Mouse (Mus musculus) right cerebral cortex, postnatal 14 days (tissue): ENCODE measurements at regions not wholly inside any gene's neighbourhood (a gene's known extent, or its start where the extent isn't known, plus 50 kb on each side); places are given as distances from the start of the nearest gene placed in this dataset.

Experiments
- DNase-seq: peaks from one replicate; pipeline ENCODE4 v3.0.0; 2022

DNA sequence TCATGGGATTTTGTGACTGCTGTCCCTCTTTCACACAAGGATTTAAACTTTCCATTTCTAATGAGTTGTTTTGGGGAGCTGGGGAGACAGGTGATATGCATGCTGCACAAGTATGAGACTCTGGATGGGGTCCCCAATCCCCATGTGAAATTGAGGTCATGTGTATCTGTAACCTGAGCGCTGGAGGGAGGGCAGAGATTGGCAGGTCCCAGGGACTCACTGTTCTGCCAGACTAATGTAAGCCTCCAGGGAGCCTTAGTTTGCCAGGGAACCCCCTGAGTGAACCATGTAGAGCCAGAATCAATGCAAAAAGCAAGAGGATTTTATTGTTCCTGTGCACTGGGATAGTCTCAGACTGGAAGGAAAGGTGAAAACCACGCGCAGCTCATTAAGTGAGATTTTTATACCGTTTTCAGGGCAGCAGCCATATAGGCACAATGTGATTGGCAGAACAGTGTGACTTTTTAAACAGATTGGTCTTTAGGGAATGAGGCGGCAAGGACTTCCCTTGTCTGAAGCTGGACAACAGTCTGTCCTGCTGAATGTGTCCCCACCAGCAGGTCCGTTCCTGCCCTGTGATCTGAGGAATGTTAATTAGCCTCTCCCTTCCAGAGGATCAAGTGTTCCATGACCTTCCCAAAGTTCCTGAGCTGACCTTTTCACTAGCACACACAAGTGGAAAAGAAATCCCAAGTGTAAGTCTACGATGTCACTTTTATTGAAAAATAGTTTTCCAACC is 59.9 kb upstream of the Oxgr1 start:
- no peak for DNase-seq

DNA sequence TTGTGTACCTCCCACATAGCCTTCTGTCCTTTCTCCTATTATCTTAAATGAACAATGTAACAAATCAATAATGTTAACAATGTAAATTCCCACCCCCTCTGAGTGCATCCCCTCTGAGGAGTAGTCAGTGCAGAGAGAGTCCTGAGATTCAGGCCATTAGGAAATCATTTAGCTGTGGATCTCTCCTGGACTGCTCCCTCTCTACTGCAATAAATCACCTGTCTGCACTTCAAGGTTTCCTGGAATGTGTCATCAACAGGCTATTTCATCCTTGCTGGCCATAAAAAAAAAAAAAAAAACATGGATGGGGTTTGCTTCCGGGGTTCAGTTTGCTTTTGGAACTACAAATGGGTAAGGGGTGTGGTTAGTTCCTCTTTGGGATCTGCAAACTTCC is 60.5 kb upstream of the Oxgr1 start:
- DNase-seq: no peak

DNA sequence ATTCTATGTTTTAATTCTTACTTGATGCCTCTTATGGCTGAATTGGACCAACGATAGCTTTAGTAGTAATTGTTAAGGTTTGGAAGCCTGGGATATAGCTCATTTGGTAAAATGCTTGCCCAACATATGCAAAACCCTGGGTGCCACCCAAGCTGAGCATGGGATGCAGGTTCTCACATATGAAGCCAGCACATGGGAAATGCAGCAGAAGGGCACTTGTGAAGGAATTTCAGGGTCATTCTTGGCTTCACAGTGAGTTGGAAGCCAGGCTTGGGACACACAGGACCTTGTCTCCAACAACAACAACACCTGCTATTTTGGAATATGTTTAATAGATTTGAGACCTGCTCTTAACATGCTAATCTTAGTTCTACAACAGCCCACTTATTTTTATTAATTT is 67.6 kb upstream of the Oxgr1 start:
- no peak for DNase-seq

DNA sequence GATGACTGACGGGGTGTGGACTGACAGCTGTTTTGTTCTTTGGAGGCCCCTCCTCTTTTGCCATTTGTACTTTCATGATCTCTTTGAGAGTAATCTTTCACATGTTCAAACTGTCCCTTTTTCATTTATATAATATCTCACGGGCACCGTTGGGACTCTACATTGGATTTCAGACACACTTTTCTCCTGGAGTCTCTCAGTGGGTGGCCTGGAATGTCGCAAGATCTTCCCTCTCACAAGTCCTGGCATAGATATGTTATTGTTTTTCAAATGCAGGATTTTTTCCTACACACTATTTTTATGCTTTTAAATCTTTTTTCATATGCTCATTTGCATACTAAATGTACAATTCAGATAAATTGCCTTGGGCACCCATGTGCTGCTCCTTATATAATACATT is 71.1 kb upstream of the Oxgr1 start:
- DNase-seq: no peak

DNA sequence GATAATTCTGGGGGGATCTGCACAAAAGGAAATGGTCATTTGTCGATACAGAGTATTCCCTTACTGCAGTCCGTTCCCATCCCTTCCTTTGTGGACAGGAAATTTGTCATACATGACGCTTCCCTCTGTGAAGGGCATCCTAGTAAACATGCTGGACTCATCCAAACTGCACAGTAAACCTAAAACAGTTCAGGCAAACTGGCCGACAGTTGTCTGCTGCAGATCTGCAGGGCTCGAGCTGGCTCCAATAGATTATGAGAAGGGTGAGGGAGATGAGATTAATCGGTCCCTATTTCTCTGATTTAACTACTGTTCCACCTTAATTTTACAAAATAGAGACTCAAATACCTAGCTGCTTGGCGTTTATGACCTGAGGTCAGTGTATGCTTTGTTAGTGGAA is 76.3 kb upstream of the Oxgr1 start:
- no peak for DNase-seq

DNA sequence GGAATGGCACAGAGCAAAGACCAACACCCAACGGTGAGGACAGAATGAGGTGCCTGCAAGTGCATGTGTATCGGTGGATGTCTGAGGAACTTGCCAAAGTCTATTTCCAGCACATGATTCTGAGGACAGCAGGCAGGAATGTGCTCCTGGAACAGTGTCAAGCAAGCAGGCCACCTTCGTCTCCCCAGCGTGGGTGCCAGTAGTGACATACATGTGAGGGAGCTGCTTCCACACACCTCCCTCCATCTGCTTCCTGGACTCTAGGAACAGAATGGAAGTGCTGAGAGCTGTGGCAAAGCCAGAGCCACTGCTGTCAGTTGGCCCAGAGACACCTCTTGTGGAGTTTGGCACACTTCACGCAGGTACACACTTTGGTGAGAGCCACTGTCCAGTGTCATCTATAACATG is 76.9 kb upstream of the Oxgr1 start:
- no peak for DNase-seq

DNA sequence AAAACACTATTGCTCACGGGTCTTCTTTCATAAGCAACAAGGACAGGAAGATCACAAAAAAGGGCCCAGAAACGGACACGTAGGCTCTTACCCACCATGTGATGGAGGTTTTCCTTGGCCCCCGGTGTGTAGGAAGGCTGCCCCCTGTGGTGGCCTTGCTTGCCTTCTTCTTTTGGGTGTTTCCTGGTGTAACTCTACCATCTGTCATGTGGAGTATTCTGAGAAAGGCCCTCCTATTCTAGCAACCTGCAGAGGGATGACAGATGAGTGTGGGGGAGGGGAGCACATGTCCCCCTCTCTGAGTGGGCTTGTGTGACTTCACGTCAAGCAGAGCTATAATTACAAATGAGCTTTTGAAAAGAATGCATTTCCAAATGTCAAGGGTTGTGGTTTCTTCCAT is 77.3 kb upstream of the Oxgr1 start:
- peak; percentile 49 for DNase-seq

DNA sequence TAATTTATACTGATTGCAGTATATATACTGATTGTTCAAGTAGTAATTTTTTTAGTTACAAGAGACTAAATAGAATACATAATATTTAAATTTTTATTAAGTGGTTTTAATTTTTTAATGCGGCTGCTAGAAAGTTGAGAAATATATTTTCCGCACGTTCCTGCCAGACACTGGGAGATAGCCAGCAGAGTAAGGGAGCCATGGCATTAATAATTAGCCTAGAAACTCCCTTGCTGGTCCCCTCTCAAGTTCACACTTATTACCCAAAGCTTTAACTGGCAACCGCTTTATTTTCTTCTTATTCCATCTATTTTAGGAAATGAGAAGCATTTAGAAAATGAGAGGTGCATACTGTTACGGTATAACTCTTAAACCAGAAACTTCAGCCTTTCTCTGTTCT is 78.0 kb upstream of the Oxgr1 start:
- DNase-seq: no peak

DNA sequence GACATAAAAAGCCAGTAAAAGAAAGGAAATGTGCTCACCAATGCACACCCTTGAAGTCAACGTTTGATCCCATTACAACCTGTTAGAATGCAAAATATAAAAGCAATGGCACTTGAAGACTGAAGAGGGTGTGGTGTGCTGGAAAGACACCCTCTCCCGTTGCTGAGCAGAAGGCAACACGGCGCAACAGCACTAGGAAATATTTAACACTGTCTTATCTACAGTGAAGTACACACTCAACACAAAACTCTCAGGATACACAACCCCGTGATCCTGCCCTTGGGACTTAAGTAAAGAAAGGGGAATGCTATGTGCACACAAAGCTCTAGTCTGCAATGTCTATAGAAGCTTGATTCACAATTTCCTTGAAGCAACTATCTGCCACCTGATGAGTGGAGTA is 83.1 kb upstream of the Oxgr1 start:
- DNase-seq: no peak

DNA sequence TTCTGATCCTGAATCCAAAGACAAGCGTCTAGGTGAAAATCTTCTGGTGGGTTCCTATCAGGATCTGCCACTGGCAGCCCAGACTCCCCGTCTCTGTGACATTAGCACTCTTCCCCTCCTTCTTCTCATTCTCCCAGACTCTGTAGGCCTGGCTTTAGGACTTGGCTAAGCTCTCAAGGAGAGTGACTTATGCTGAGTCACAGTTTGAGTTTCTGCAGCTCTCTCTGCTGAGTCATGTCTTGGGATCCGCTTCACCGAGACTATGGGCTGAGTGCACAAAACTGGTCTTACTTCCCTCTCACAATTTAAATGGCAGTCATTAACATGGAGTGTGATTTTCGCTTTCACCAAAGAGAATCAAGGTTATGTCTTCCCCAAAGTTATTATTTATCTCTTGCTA is 85.2 kb upstream of the Oxgr1 start:
- no peak for DNase-seq

DNA sequence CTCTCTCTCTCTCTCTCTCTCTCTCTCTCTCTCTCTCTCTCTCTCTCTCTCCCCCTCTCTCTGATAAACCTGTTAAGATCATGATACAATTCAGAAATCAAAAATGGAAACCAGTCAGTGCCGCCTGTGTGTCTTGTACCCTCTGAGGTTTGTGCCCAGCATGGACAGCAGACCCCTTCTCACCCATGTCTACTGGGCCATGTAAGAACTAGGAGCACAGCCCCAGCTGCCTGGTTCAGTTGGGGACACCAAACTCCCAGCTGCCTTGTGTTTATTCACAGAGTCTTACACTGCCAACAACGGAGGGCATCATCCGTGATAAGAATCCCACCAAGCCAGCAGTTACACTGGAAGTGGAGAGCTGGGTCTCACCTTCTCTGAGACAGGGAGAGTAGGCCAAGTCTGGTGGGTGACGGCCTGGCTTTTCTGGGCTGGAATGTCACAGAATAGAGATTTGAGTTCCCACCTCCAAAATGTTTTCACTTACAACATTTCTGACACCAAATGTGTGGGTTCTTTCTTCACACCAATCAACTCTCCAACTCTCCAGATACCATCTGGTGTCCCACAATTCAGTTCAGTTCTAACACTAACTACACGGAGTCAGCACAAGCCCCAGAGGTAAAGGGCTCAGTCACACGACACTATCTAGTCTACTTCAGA is 92.2 kb upstream of the Oxgr1 start:
- DNase-seq: no peak

DNA sequence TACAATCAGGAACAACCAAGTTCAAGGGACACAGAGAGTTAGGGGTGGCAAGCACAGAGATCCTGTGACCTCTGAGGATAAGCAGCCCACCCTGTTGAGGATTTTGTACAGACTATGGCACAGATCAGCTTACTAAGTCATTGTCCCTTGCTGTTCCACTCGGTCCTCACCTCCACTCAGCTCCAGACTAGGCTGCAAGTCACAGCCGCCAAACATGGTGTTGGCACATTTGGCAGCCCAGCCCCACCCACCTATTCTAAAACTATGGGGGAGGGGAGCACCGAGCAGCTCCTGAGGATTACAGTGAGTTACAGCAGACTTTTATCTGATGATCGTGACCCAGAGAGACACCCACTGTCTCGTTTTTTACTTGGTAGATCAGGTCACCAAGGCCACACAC is 93.0 kb upstream of the Oxgr1 start:
- no peak for DNase-seq

DNA sequence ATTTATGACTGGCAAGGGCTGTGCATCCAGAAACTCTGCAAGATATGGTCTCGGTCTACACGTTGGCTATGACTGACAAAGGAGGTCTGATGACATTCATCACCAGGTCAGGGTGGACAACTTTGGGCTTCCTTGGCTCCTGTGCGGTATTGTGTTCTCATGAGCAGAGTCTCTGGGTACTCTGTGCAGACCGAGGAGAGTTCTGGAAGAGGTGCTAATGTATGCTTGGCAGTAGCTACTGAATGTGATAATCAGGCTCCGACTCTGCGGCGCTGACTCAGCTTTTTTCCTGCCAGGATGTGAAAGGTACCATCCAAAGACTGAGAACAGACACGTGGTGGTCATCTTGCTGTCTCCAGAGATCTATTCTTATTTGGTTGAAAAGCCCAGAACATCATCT is 94.5 kb upstream of the Oxgr1 start:
- peak; percentile 63 for DNase-seq

DNA sequence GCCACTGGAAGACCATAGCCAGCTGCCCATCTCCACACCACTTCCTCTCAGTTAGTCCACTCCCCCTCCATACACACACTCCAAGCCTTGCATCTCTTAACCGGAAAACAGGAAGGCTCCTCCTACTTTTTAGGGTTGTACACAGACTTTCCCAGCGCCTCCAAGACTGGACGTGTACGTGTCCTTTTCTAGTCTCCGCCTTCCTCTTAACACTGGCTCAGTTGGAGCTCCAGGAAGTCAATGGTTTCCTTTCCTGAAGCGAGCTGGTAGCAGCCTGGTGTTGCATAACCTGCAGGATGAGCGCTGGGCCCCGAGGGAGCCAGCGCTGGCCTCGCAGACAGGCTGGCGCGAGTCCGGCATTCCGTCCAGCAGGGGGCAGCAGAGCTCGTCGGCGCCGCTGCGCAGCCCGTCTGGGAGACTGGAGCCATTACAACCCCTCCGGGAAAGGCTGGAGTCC is 95.5 kb upstream of the Oxgr1 start:
- peak; percentile 95 for DNase-seq

DNA sequence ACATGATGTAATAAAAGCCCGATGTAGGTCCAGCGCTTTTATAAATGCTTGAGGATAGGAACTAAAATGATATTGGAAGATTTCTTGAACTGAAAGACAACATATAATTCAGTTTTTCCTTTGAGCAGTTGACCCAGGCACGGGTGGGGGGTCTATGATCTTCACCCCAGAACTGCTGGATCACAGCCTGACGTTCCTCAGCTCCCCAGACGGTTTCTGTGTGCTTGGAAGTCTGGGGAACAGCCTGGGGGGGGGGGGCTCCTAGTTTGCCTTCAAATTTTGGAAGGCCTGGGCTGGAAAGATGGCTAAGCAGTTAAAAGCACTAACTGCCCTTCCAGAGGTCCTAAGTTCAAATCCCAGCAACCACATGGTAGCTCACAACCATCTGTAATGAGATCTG is 96.3 kb upstream of the Oxgr1 start:
- DNase-seq: no peak

DNA sequence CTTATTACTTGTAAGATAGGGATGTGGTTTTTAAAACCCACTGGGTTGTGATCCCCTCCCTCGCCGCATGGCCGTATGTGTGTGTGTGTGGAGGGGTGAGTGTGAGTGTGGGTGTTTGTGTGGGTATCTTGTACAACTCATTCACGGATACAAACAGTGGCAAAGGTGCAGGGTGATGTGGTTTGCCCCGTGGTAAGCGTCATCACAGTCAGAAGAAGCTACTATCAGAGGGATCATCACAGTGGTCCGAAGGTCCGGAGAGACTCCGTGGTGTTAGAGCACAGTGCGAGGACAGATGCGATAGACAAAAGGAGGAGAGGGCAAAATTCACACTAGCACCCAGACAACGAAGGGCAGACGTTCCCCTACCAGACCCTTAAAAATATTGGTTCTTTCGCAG is 97.0 kb upstream of the Oxgr1 start:
- DNase-seq: no peak

DNA sequence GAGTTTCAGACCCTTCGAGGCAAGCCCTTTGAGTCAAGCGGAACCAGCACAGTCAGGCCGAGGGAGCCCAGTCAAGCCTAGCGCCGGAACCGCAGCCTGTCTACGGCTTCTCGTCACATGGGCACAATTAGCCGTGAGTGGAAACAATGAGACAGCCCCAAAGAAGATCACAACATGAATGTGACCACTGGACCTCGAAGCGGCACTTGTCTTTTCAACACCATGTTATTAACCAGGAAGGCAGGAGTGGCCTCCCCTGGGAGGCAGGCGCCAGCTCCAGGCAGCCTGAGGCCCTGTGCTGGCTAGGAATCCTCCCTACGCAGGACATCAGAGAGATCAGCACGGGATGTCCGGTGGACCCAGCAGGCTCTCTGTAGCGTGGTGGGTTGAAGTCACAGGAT is 97.4 kb upstream of the Oxgr1 start:
- DNase-seq: no peak

DNA sequence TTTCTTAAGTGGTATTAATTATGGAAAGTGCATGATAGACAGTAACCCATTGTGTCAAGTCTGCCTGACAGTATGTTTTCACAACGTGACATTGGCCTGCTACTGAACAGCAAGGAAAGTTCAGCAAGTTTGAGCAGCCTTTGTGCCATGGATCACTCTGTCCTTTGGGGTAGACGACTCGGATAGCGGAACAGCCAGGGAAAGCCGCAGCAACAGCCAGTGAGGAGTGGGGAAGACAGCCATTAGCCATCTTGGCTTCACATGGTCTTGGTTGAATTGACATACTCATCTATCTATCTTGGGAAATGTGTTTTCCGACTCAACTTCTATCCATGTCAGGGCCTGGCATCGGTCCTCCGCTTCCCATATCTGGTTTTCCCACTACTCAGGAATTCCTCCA is 98.0 kb upstream of the Oxgr1 start:
- no peak for DNase-seq

DNA sequence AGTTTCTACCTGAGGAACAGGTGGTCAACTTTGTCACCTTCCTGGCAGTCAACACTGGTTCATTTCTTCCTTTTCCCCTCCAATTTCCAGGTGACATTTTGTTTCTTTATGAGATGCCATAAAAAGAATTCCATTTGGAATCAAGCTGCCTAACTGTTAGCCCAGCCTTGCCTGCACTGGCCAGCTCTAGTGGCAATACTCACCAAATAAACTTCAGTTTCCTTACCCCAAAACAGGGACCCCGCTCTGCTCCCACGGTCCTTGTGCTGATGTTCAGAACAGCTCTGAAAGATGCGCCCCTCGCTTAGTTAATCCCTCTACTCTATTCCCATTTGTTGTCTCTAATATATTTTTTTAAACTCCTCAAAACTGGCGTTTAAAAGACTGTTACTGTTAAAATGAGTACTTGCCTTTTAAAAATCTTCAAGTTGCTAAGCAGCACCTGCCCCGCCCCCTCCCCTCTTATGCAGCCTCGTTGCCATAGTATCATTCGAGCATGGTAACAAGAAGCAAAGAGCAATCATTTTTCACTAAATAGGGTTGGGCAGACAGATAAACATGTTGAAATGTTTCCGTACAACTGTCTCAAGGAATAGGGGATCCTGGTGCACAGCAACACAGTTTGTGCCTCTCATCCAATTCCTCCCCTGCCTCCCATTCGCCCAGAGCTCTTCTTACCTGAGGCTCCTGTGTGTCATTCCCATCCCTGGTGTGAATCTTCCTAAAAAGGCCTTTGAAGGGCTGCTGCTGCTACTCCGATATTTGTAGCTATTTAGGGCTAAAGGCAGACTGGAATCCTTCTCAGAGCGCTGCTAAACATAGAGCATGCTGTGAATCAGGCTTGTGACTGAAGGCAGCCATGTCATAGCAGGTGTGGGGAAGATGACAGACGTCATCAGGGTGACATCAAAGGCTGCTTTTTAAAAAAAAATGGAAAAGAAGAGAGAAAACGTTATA is 98.8 kb upstream of the Oxgr1 start:
- DNase-seq: no peak

DNA sequence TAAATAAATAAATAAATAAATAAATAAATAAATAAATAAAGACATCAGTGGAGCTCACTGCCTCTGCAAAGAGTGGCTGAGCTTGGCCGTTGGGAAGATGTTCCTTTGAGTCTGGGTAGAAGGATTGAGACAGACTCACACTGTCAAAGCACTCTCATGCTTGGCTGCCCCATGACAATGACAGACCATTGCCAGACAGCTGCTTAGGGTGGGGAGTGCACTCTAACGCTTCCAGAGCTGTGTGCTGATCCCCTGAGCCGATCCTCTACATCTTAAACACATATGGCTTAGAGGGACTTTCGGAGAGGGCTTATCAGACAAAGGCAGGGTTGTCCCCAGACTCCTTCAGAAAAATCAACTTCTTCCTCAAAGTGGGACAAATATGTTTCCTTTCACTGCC is 100.0 kb upstream of the Oxgr1 start:
- no peak for DNase-seq

DNA sequence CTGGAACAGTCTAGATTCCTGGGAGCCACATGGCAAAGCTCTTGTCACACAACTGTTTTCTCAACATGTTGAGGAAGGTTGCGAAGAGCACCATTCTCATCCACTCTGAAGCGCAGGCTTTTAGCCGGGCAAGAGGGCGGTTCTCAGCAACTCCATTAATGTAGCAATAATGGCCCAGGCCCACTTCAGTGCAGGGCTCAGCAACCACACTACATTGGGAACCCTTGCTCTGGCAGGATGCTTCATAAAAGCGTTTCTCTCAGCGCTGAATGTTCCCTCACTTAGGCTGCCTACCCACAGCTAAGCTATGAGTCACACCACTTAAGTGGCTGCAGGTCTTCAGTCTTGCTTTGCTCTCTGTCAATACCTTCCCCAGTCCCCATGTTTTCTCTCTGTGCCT is 102.2 kb upstream of the Oxgr1 start:
- DNase-seq: no peak

DNA sequence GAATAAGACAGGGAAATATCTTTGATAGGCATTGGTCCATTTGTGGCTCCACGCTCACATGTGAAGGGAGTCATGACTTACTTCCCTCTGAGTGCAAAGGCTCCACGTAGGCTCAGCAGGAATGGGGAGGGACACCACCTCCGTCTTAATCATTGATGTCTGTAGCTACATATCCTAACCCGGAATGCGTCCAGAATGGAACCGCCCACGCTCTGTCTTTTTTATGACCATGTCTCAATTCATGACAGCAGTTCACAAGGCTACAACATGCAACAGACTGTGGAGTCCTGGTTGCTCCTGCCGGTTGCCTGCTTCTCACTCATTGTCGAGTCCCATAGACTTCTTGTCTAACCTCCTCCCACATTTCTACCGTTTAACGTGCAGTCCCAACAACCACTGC is 104.1 kb upstream of the Oxgr1 start:
- no peak for DNase-seq

DNA sequence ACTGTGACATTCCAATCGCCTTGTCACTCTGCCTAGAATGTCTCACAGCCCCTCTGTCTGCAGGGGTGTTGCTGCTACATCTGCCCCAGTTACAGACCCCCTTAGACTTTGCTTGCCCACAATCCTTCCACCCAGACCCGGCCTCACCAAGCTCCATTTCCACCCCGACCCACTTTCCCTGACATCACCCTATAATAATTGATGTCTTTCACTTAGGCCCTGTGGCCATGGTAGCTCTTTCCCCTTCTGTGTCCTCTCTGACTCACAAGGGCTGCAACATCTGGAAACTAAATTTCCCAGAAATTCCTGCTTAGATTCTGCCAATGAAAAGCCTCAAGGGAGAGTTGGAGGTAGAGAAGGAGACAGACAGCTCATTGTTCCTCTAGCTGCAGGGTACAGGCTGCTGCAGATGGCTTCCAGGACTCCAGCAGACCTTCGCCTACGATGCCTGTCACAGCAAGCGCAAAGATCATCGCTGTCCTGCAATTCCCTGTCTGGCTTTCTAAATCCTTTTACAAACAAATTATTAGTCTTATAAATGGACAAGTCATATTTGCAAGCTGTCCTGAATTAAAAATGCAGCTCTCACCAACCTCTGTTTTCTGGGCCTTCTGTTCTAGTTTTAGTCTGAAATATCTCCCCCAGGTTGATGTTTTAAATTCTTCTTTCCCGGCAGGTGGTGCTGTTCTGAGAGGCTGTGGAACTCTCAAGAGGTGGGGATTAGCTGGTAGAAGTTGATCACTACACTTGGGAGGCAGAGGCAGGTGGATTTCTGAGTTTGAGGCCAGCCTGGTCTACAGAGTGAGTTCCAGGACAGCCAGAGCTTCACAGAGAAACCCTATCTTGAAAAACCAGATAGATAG is 104.9 kb upstream of the Oxgr1 start:
- no peak for DNase-seq
